Comparison of ENCODE assay signal across 19 mouse cellular contexts in the genomic region with DNA sequence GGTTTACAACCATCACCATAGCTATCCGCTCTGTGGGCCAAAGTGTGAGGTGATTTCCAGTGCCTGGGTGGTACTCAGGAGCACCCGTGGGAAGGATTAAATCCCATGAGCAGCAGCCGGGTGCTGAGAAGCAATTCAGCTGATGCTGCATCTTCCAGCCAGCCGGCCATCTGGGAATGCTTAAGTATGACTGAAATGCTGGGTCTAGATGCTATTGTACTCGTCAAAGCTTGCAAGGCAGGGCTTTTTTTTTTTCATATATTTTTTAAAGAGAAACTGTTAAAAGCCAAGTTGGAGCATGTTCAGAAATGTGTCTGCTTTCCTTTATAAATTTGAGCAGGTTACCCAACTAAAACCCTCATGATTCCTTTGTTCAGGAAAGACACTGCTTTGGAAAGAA.
DNase-seq lines count a peak whose midpoint lies in the region; ATAC-seq and TF ChIP-seq lines count a peak whose summit lies in the region.
"Had no signal": no experiment of that assay in that cellular context is flagged by ENCODE, and none has a peak within 500 bp of the region (broad histone marks: within the 10 kb centered on the region; RNA-seq: fewer than 3 reads in every experiment).

No protein-coding gene starts in this region.

- H3K9me3 ChIP-seq in forebrain, postnatal 0 days (ENCODE audit: low read length) = no peaks in the 10 kb centered on the region
- peaks cover 10% of the 10 kb centered on the region; the same call in 1 of the 2 replicates for H3K9me3 ChIP-seq in forebrain, embryonic 12.5 days
- H3K9me3 ChIP-seq in embryonic facial prominence, embryonic 12.5 days = peaks cover 10% of the 10 kb centered on the region
- H3K9me3 ChIP-seq: G1E; midbrain, embryonic 15.5 days had no signal

- H3K4me2 ChIP-seq in forebrain, postnatal 0 days (ENCODE audit: low read depth) = no peak overlapping the region
- H3K4me2 ChIP-seq in forebrain, embryonic 12.5 days = no peak overlapping the region
- no peak overlapping the region for H3K4me2 ChIP-seq in embryonic facial prominence, embryonic 12.5 days (replicated peaks)
- H3K4me2 ChIP-seq: midbrain, embryonic 15.5 days had no signal

- DNase-seq in forebrain, postnatal 0 days = peak; percentile 60
- peak; percentile 9 for DNase-seq in lung, postnatal 10 days
- no peak for DNase-seq in lung, postnatal 25 days (ENCODE audit: low spot score)
- DNase-seq in retina, postnatal 1 day = peak; percentile 34
- no peak for DNase-seq in cerebellum, postnatal 36 days
- DNase-seq in gastrocnemius, postnatal 4 days (ENCODE audit: low spot score in 2 of 2) = no peak
- DNase-seq: B cell, adult 2 months; cerebellum, adult 9-11 months; gastrocnemius, postnatal 36 days; lung, adult 2 months; thymus, postnatal 36 days had no signal

- no peak overlapping the region for H3K9ac ChIP-seq in forebrain, postnatal 0 days
- no peak overlapping the region for H3K9ac ChIP-seq in forebrain, embryonic 12.5 days
- H3K9ac ChIP-seq in embryonic facial prominence, embryonic 12.5 days = no peak overlapping the region
- H3K9ac ChIP-seq: midbrain, embryonic 15.5 days had no signal

- no peak; the same call in 1 of the 2 replicates for ATAC-seq in forebrain, postnatal 0 days
- ATAC-seq in forebrain, embryonic 12.5 days (ENCODE audit: low FRiP score) = no peak
- ATAC-seq in embryonic facial prominence, embryonic 12.5 days (ENCODE audit: insufficient number of reproducible peaks, insufficient read depth, low FRiP score, low TSS enrichment) = no peak
- ATAC-seq: activated CD4-positive, CD25-positive, alpha-beta regulatory T cell, adult 4 months; hindbrain, embryonic 16.5 days; midbrain, embryonic 15.5 days had no signal

- no peak overlapping the region for H3K4me3 ChIP-seq in forebrain, postnatal 0 days (ENCODE audit: low read depth, low read length)
- no peak overlapping the region for H3K4me3 ChIP-seq in forebrain, embryonic 12.5 days (replicated peaks)
- no peak overlapping the region for H3K4me3 ChIP-seq in embryonic facial prominence, embryonic 12.5 days
- H3K4me3 ChIP-seq: forebrain, embryonic 10.5 days; midbrain, embryonic 15.5 days had no signal

- 55% methylated on average over 5 of the region's 5 CpGs for WGBS in forebrain, postnatal 0 days
- 88% methylated on average over 5 of the region's 5 CpGs for WGBS in forebrain, embryonic 12.5 days
- WGBS in embryonic facial prominence, embryonic 12.5 days = 41% methylated on average over 5 of the region's 5 CpGs

- H3K4me1 ChIP-seq in forebrain, postnatal 0 days (ENCODE audit: insufficient read depth) = no peaks in the 10 kb centered on the region
- H3K4me1 ChIP-seq in forebrain, embryonic 12.5 days = no peaks in the 10 kb centered on the region
- peaks cover 8% of the 10 kb centered on the region; the same call in 1 of the 2 replicates for H3K4me1 ChIP-seq in embryonic facial prominence, embryonic 12.5 days
- H3K4me1 ChIP-seq: forebrain, embryonic 10.5 days; midbrain, embryonic 15.5 days had no signal

- H3K36me3 ChIP-seq in forebrain, postnatal 0 days (ENCODE audit: insufficient read depth) = peaks cover 28% of the 10 kb centered on the region
- H3K36me3 ChIP-seq in forebrain, embryonic 12.5 days (replicated peaks) = peaks cover 38% of the 10 kb centered on the region
- peaks cover 30% of the 10 kb centered on the region for H3K36me3 ChIP-seq in embryonic facial prominence, embryonic 12.5 days

- H3K27me3 ChIP-seq in forebrain, postnatal 0 days (ENCODE audit: insufficient read depth, low read length) = no peaks in the 10 kb centered on the region
- no peaks in the 10 kb centered on the region for H3K27me3 ChIP-seq in forebrain, embryonic 12.5 days
- H3K27me3 ChIP-seq in embryonic facial prominence, embryonic 12.5 days = no peaks in the 10 kb centered on the region
- H3K27me3 ChIP-seq: midbrain, embryonic 15.5 days had no signal

- no peak overlapping the region for H3K27ac ChIP-seq in forebrain, postnatal 0 days (ENCODE audit: low read depth, low read length)
- no peak overlapping the region for H3K27ac ChIP-seq in forebrain, embryonic 12.5 days
- peak overlapping the region; percentile 54 for H3K27ac ChIP-seq in embryonic facial prominence, embryonic 12.5 days
- H3K27ac ChIP-seq: forebrain, embryonic 10.5 days; kidney, postnatal 0 days; midbrain, embryonic 15.5 days had no signal

- TF ChIP-seq CTCF in forebrain, postnatal 0 days (IDR thresholded peaks at IDR 0.05; ENCODE audit: low read depth) = no peak

Comparison
In these comparisons a context has a peak if more than half of its experiments do, and no peak if none do; other contexts are left out.
1. DNase-seq: peak in forebrain, postnatal 0 days (single experiment), lung, postnatal 10 days (single experiment) and retina, postnatal 1 day (single experiment); none in lung, postnatal 25 days (single experiment), cerebellum, postnatal 36 days (0 of 2) and gastrocnemius, postnatal 4 days (0 of 2).